Mouse (Mus musculus) embryonic facial prominence, embryonic 13.5 days (tissue): ENCODE measurements around the gene Ncf1. TPM values are rescaled to one million over a fixed set of nuclear protein-coding genes. Genes with fewer than 3 reads are reported as not detected.

Experiments
- ATAC-seq: fragments of 200-750 bp; cut with Nextera tagmentation; 2 replicates; pipeline ENCODE4 v1.8.0; 2017; ENCODE audit warnings: low read depth; ENCODE audit not compliant: insufficient number of reproducible peaks, insufficient read depth, low FRiP score, low TSS enrichment
- H3K27ac ChIP-seq: fragments of 300-500 bp; sonication (generic); 2 replicates; pipeline ENCODE4 v1.5.1; 2015; ENCODE audit warnings: moderate library complexity, mild to moderate bottlenecking, inconsistent platforms
- H3K27me3 ChIP-seq: fragments of 300-500 bp; sonication (generic); 2 replicates; pipeline ENCODE4 v1.6.1; 2015; ENCODE audit warnings: mild to moderate bottlenecking, inconsistent platforms
- H3K36me3 ChIP-seq: fragments of 300-500 bp; sonication (generic); 2 replicates; pipeline ENCODE4 v1.6.1; 2015; ENCODE audit warnings: mild to moderate bottlenecking, inconsistent platforms
- H3K4me1 ChIP-seq: fragments of 300-500 bp; sonication (generic); 2 replicates; pipeline ENCODE4 v1.6.1; 2015; ENCODE audit warnings: inconsistent platforms
- H3K4me2 ChIP-seq: fragments of 300-500 bp; sonication (generic); 2 replicates; pipeline ENCODE4 v1.6.1; 2015; ENCODE audit warnings: moderate library complexity, mild to moderate bottlenecking, inconsistent platforms
- H3K4me3 ChIP-seq: fragments of 300-500 bp; sonication (generic); 2 replicates; pipeline ENCODE4 v1.5.1; 2015; ENCODE audit warnings: mild to moderate bottlenecking, inconsistent platforms
- H3K9ac ChIP-seq: fragments of 300-500 bp; sonication (generic); 2 replicates; pipeline ENCODE4 v1.6.1; 2015; ENCODE audit warnings: mild to moderate bottlenecking, inconsistent platforms
- H3K9me3 ChIP-seq: fragments of 300-500 bp; sonication (generic); 2 replicates; pipeline ENCODE4 v1.6.1; 2016; ENCODE audit warnings: inconsistent platforms
- WGBS: fragments of 180-500 bp; shearing (Covaris S2); methylation state at CpG from one replicate; pipeline ENCODE4 v1.1.7; 2015; ENCODE audit warnings: mixed read lengths; 5-methylcytosine and 5-hydroxymethylcytosine counted together
- polyA plus RNA-seq: library from polyadenylated mRNA; unstranded; fragments of >200 nt; fragmentation: Nextera tagmentation; extraction: Ambion mirVana; gene quantifications from 2 replicates; pipeline ENCODE4 v1.2.1, GENCODE M21; 2015

The Ncf1 gene
- polyA plus RNA-seq, 1 experiment from 2014 or later, result 4.4 TPM

GRCm38 (mm10) chr5:134231376-134231775 is 2.0 kb upstream of the Ncf1 start:
- H3K27me3 ChIP-seq, result no peaks in the 10 kb centered on the region
- peaks cover 54% of the 10 kb centered on the region for H3K4me1 ChIP-seq
- 78% methylated on average over 5 of the region's 5 CpGs for WGBS
- H3K4me3 ChIP-seq, result no peak overlapping the region
- H3K9ac ChIP-seq, result no peak overlapping the region
- H3K27ac ChIP-seq, result no peak overlapping the region
- H3K9me3 ChIP-seq, result no peaks in the 10 kb centered on the region
- no peak overlapping the region for H3K4me2 ChIP-seq
- peaks cover 9% of the 10 kb centered on the region for H3K36me3 ChIP-seq
- ATAC-seq, result no peak

DNA sequence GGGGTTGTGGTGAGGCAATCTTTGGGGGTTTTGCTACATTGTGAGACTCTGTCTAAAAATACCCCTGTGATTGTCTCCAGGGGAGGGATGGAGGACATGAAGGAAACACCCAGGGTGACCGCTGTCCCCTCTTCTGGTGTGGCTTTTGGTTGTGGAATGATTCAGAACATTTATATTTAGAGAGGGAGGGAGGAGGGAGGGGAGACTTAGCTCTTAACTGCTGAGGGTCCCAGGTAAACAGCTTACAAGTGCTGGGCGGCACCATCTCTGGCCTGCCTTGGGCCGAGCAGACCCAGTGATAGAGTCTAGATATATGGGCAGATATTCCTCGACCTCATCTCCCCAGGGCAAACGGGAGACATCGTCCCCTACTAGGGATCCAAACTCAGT is 1.2 kb downstream of the Ncf1 start:
- H3K4me1 ChIP-seq, result peaks cover 32% of the 10 kb centered on the region
- peak overlapping the region; percentile 22; the same call in 1 of the 2 replicates for H3K27ac ChIP-seq
- no peak overlapping the region for H3K9ac ChIP-seq
- 68% methylated on average over 6 of the region's 6 CpGs for WGBS
- no peak overlapping the region for H3K4me2 ChIP-seq
- no peak overlapping the region for H3K4me3 ChIP-seq
- ATAC-seq, result no peak
- no peaks in the 10 kb centered on the region for H3K36me3 ChIP-seq
- no peaks in the 10 kb centered on the region for H3K9me3 ChIP-seq
- H3K27me3 ChIP-seq, result no peaks in the 10 kb centered on the region

- no peak for ATAC-seq
Measured at GRCm38 (mm10) chr5:134227574-134228248, 1.7 kb downstream of the Ncf1 start.

DNA sequence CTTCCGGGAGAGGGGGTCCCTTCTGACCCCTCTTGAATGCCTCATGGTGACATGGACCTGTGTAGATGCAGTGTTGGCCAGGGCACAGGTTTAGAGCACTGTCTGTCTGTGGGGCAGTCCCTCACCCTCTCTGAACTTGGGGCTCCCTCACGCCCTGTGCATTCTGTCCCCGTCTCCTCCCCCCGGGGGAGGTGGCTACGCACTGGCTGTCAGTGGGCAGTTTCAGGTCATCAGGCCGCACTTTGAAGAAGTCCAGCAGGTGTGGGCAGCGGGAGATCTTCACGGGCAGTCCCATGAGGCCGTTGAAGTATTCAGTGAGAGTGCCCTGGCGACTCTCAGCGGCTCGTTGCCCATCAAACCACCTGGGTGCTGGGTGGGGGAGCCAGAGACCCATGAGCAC is 2.5 kb downstream of the Ncf1 start:
- H3K9me3 ChIP-seq, result no peaks in the 10 kb centered on the region
- H3K27ac ChIP-seq, result no peak overlapping the region
- H3K27me3 ChIP-seq, result peaks cover 11% of the 10 kb centered on the region
- 68% methylated on average over 12 of the region's 12 CpGs for WGBS
- H3K9ac ChIP-seq, result 0 out of 2 replicates have a peak overlapping the region, but pooled peaks have one; percentile 6
- no peak for ATAC-seq
- peaks cover 27% of the 10 kb centered on the region for H3K4me1 ChIP-seq
- H3K4me3 ChIP-seq, result no peak overlapping the region
- H3K36me3 ChIP-seq, result no peaks in the 10 kb centered on the region
- H3K4me2 ChIP-seq, result no peak overlapping the region

More at GRCm38 (mm10) chr5:134227574-134228248, 1.7 kb downstream of the Ncf1 start:
- Histone ChIP-seq H3K4me3 (no peak overlapping the region), H3K9me3 (no peaks in the 10 kb centered on the region), H3K4me1 (peaks cover 29% of the 10 kb centered on the region), H3K4me2 (no peak overlapping the region), H3K27ac (no peak overlapping the region), H3K27me3 (peaks cover 3% of the 10 kb centered on the region), H3K36me3 (no peaks in the 10 kb centered on the region), H3K9ac (0 out of 2 replicates have a peak overlapping the region, but pooled peaks have one; percentile 6)
- 37% methylated on average over 11 of the region's 11 CpGs for WGBS

DNA sequence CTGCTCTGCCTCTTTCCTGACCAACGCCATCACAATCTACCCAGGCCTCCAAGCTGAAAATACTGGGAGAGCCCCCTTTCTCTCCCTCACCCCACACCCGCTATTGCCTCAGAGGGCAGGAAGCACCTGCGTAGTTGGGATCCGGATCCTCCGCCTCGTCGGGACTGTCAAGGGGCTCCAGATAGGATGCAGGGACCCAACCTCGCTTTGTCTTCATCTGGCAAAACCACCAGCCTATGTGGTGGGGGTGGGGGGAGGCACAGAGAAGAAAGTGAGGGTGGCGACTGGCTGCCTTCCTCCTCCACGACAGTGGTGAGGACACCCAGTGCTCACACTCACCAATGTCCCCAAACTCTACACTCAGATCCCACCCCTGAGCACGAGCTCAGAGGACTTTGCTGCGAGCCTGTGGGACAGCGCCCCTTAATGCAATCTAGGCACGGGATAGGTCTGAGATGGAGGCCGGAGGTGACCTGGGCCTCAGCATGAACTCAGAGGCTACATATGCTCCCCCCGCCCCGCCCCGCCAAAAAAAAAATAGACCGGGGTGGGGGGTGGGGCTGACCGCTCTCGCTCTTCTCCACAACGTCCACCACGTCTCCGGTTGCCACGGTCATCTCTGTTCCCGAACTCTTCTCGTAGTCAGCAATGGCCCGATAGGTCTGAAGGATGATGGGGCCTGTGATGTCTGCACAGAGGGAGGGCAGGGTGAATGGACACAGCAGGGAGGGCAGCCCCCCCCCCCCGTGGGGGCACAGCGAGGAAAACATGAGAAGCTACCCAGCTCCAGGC is 4.1 kb downstream of the Ncf1 start:
- H3K9ac ChIP-seq, result no peak overlapping the region
- no peak overlapping the region for H3K4me3 ChIP-seq
- no peak for ATAC-seq
- WGBS, result 81% methylated on average over 30 of the region's 30 CpGs
- no peaks in the 10 kb centered on the region for H3K36me3 ChIP-seq
- no peaks in the 10 kb centered on the region for H3K9me3 ChIP-seq
- H3K27ac ChIP-seq, result no peak overlapping the region; the same call in 1 of the 2 replicates
- no peak overlapping the region for H3K4me2 ChIP-seq
- H3K27me3 ChIP-seq, result peaks cover 20% of the 10 kb centered on the region
- H3K4me1 ChIP-seq, result peaks cover 35% of the 10 kb centered on the region

- Histone ChIP-seq H3K4me2 (peak overlapping the region; percentile 75), H3K9me3 (no peaks in the 10 kb centered on the region), H3K4me3 (peak overlapping the region; percentile 42), H3K36me3 (peaks cover 8% of the 10 kb centered on the region), H3K27ac (no peak overlapping the region), H3K4me1 (peaks cover 24% of the 10 kb centered on the region), H3K9ac (peak overlapping the region; percentile 70), H3K27me3 (peaks cover 20% of the 10 kb centered on the region)
- no peak for ATAC-seq
- WGBS, result 1% methylated on average over 36 of the region's 36 CpGs
Measured at GRCm38 (mm10) chr5:134221708-134222150, 7.7 kb downstream of the Ncf1 start.

DNA sequence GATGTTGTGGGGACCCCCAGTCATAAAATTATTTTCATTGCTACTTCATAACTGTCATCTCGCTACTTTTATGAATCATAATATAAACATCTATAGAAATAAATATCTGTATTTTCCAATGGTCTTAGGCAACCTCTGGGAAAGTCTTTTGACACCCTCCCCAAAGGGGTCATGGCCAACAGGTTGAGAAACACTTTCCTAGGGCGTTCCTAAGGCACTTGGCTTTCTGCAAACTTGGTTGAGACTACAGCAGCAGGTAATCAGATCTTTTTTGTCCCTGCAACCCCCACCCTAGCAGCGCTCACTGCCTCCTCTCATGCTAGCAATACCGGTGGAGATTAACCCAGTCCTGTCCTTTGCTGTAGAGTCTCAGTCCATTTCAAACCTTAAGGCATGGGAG is 8.1 kb downstream of the Ncf1 start:
- peaks cover 13% of the 10 kb centered on the region for H3K36me3 ChIP-seq
- peaks cover 19% of the 10 kb centered on the region for H3K4me1 ChIP-seq
- no peak overlapping the region for H3K27ac ChIP-seq
- peak overlapping the region; percentile 42 for H3K4me3 ChIP-seq
- H3K9me3 ChIP-seq, result no peaks in the 10 kb centered on the region
- no peak for ATAC-seq
- peak overlapping the region; percentile 70 for H3K9ac ChIP-seq
- WGBS, result 33% methylated on average over 4 of the region's 4 CpGs
- H3K4me2 ChIP-seq, result peak overlapping the region; percentile 75
- H3K27me3 ChIP-seq, result peaks cover 20% of the 10 kb centered on the region

DNA sequence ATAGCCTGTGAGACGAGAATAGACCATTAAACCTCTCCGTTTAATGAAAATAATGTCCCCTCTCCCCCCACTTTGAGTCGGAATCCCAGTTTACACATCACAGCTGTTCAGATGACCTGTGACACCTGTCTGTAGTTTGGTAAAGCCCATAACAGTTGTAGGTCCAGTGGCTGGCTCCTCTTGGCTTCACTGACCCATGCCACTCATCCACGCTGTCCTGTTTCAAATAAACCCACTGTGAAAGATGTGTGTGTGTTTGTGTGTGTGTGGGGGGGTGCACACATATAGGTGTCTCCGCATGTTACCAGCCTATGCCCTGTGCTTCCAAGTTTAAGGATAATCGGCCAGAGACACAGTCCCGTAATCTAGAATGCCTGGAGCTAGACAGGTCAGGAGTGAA is 11.5 kb downstream of the Ncf1 start:
- ATAC-seq, result no peak
- no peak overlapping the region for H3K4me2 ChIP-seq
- H3K27me3 ChIP-seq, result peaks cover 18% of the 10 kb centered on the region
- H3K4me1 ChIP-seq, result peaks cover 11% of the 10 kb centered on the region
- H3K27ac ChIP-seq, result no peak overlapping the region
- peaks cover 15% of the 10 kb centered on the region for H3K36me3 ChIP-seq
- WGBS, result 88% methylated on average over 7 of the region's 7 CpGs
- no peak overlapping the region for H3K9ac ChIP-seq
- no peak overlapping the region for H3K4me3 ChIP-seq
- no peaks in the 10 kb centered on the region for H3K9me3 ChIP-seq

- 75% methylated on average over 12 of the region's 12 CpGs for WGBS
Measured at GRCm38 (mm10) chr5:134214021-134214806, 15.2 kb downstream of the Ncf1 start.

GRCm38 (mm10) chr5:134209931-134210554 is 19.4 kb downstream of the Ncf1 start:
- Histone ChIP-seq H3K4me2 (no peak overlapping the region), H3K27ac (no peak overlapping the region; the same call in 1 of the 2 replicates), H3K27me3 (no peaks in the 10 kb centered on the region), H3K4me3 (no peak overlapping the region), H3K36me3 (peaks cover 15% of the 10 kb centered on the region), H3K4me1 (no peaks in the 10 kb centered on the region), H3K9ac (no peak overlapping the region), H3K9me3 (no peaks in the 10 kb centered on the region; the same call in 1 of the 2 replicates)
- ATAC-seq, result no peak
- WGBS, result 68% methylated on average over 11 of the region's 11 CpGs

More at GRCm38 (mm10) chr5:134214021-134214806, 15.2 kb downstream of the Ncf1 start:
- Histone ChIP-seq H3K9ac (no peak overlapping the region), H3K4me1 (no peaks in the 10 kb centered on the region), H3K9me3 (no peaks in the 10 kb centered on the region; the same call in 1 of the 2 replicates), H3K4me3 (no peak overlapping the region), H3K36me3 (peaks cover 23% of the 10 kb centered on the region), H3K27ac (no peak overlapping the region), H3K4me2 (no peak overlapping the region), H3K27me3 (no peaks in the 10 kb centered on the region)
- no peak for ATAC-seq

GRCm38 (mm10) chr5:134206721-134207120 is 22.7 kb downstream of the Ncf1 start:
- Histone ChIP-seq H3K9ac (no peak overlapping the region), H3K4me1 (no peaks in the 10 kb centered on the region), H3K36me3 (peaks cover 39% of the 10 kb centered on the region), H3K27me3 (no peaks in the 10 kb centered on the region), H3K4me3 (no peak overlapping the region), H3K4me2 (no peak overlapping the region), H3K27ac (no peak overlapping the region), H3K9me3 (no peaks in the 10 kb centered on the region; the same call in 1 of the 2 replicates)
- no peak for ATAC-seq
- WGBS, result 83% methylated on average over 10 of the region's 10 CpGs
